27 mouse cellular contexts compared by ENCODE assay signal in the genomic region with DNA sequence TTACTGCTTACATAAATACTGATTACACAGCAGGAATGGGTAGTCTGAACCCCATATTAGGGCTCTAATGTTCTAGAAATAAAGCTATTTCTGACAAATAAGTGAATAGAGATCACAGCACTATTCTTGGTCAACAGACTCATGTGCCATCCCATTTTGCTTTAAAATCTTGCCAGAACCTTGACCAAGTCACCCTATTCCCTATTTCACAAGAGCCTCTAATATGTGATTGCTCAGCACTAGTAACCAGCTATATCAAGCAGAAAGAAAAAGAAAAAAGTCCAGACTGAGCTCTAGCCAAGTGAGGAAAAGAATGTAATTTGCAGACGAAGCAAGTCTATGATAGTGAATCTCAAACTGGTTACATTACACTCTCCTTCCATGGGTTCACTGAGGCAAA. TPM values are rescaled to one million over a fixed set of nuclear protein-coding genes. Genes with fewer than 3 reads are reported as not detected.
"Had no signal": no experiment of that assay in that cellular context is flagged by ENCODE, and none has a peak within 500 bp of the region (broad histone marks: within the 10 kb centered on the region; RNA-seq: fewer than 3 reads in every experiment).

No protein-coding gene starts in this region.

- H3K27me3 ChIP-seq: intestine, embryonic 15.5 days; limb, embryonic 12.5 days; limb, embryonic 15.5 days; liver, embryonic 13.5 days; megakaryocyte, embryonic 14.5 days; midbrain, embryonic 13.5 days had no signal

- H3K4me1 ChIP-seq: intestine, embryonic 15.5 days; limb, embryonic 12.5 days; limb, embryonic 15.5 days; liver, embryonic 13.5 days; megakaryocyte, embryonic 14.5 days; midbrain, embryonic 10.5 days; midbrain, embryonic 13.5 days had no signal

- ATAC-seq: intestine, embryonic 15.5 days; midbrain, embryonic 13.5 days; midbrain, embryonic 16.5 days had no signal

- H3K9ac ChIP-seq: intestine, embryonic 15.5 days; limb, embryonic 12.5 days; limb, embryonic 15.5 days; liver, embryonic 13.5 days; midbrain, embryonic 13.5 days had no signal

- H3K36me3 ChIP-seq: intestine, embryonic 15.5 days; limb, embryonic 12.5 days; limb, embryonic 15.5 days; liver, embryonic 13.5 days; midbrain, embryonic 10.5 days; midbrain, embryonic 13.5 days had no signal

- H3K4me3 ChIP-seq: intestine, embryonic 15.5 days; limb, embryonic 12.5 days; limb, embryonic 15.5 days; liver, embryonic 13.5 days; megakaryocyte, embryonic 14.5 days; midbrain, embryonic 10.5 days; midbrain, embryonic 13.5 days had no signal

- H3K4me2 ChIP-seq: intestine, embryonic 15.5 days; limb, embryonic 12.5 days; limb, embryonic 15.5 days; liver, embryonic 13.5 days; midbrain, embryonic 13.5 days had no signal

- DNase-seq: kidney, adult 11 months; kidney, postnatal 14 days; kidney, postnatal 4 days; left cerebral cortex, postnatal 4 days; liver, embryonic 13.5 days; lung, postnatal 14 days; thymus, adult 2 months; thymus, postnatal 14 days; thymus, postnatal 4 days had no signal

- H3K9me3 ChIP-seq: intestine, embryonic 15.5 days; limb, embryonic 12.5 days; limb, embryonic 15.5 days; liver, embryonic 13.5 days; megakaryocyte, embryonic 14.5 days; midbrain, embryonic 10.5 days; midbrain, embryonic 13.5 days had no signal

- H3K27ac ChIP-seq: intestine, embryonic 15.5 days; limb, embryonic 12.5 days; limb, embryonic 15.5 days; liver, embryonic 13.5 days; midbrain, embryonic 10.5 days; midbrain, embryonic 13.5 days had no signal

RNA-seq across cellular contexts. Expression of a gene that starts 40.7 kb away (rescaled TPM):
- total RNA-seq: layer of hippocampus, adult 18-20 months; layer of hippocampus, postnatal 14 days; left cerebral cortex, adult 8-10 months; left cerebral cortex, postnatal 14 days; left cerebral cortex, postnatal 4 days had no signal
- polyA plus RNA-seq: intestine, embryonic 15.5 days; kidney, embryonic 16.5 days; limb, embryonic 12.5 days; limb, embryonic 15.5 days; liver, embryonic 13.5 days; liver, embryonic 16.5 days; midbrain, embryonic 10.5 days; midbrain, embryonic 13.5 days; midbrain, embryonic 16.5 days; neural tube, embryonic 11.5 days; neural tube, embryonic 14.5 days; small intestine, adult 2 months; spleen, adult 2 months; stomach, embryonic 16.5 days; thymus, adult 2 months had no signal
